Mouse (Mus musculus) myocyte (in vitro differentiated cells): ENCODE data around the gene Serpina16. TPM values are rescaled to one million over a fixed set of nuclear protein-coding genes. Genes with fewer than 3 reads are reported as not detected.
"Not testable (repeated sequence)": the region's sequence is repeated elsewhere in the genome, so short reads cannot be mapped to it uniquely, and the experiment has no call there.

ENCODE experiments used
- H3K27me3 ChIP-seq: one replicate; pipeline ENCODE4 v1.6.1; 2011; ENCODE audit not compliant: control insufficient read depth, insufficient read depth, insufficient read length
- H3K36me3 ChIP-seq: one replicate; pipeline ENCODE4 v1.6.1; 2011; ENCODE audit not compliant: control insufficient read depth, insufficient read depth
- H3K4me2 ChIP-seq: one replicate; pipeline ENCODE4 v1.6.1; 2011; ENCODE audit warnings: low read depth, control low read depth
- H3K4me3 ChIP-seq: one replicate; pipeline ENCODE4 v1.5.1; 2011; ENCODE audit warnings: mild to moderate bottlenecking, control low read depth, moderate library complexity
- H3K79me2 ChIP-seq: one replicate; pipeline ENCODE4 v1.6.1; 2011; ENCODE audit not compliant: control insufficient read depth, insufficient read depth
- H3ac ChIP-seq: one replicate; pipeline ENCODE4 v1.6.1; 2011; ENCODE audit not compliant: control insufficient read depth, insufficient read length
- CEBPB ChIP-seq: IDR thresholded peaks from 2 replicates; pipeline ENCODE4 v1.6.1; 2011; ENCODE audit warnings: mild to moderate bottlenecking, moderate library complexity; ENCODE audit not compliant: poor library complexity, insufficient read depth, severe bottlenecking
- E2F4 ChIP-seq: IDR thresholded peaks from one replicate; pipeline ENCODE4 v1.6.1; 2011; ENCODE audit warnings: mild to moderate bottlenecking, control low read depth, moderate library complexity; ENCODE audit not compliant: insufficient read depth
- MAX ChIP-seq: IDR thresholded peaks from one replicate; pipeline ENCODE4 v1.6.1; 2011; ENCODE audit warnings: low read depth, mild to moderate bottlenecking, control low read depth
- MYOD1 ChIP-seq, 3 experiments: IDR thresholded peaks; one replicate each; pipeline ENCODE4 v1.6.1; 2011; ENCODE audit warnings: control low read depth in 2 of 3, low read depth in 2 of 3, mild to moderate bottlenecking in 2 of 3, moderate library complexity in 1 of 3; ENCODE audit not compliant: insufficient read length in 2 of 3, control insufficient read depth in 1 of 3
- MYOG ChIP-seq, 3 experiments: IDR thresholded peaks; one replicate each; pipeline ENCODE4 v1.6.1; 2011; ENCODE audit warnings: control low read depth in 2 of 3, low read depth in 2 of 3, mild to moderate bottlenecking in 2 of 3; ENCODE audit not compliant: insufficient read length in 2 of 3, control insufficient read depth in 1 of 3, insufficient read depth in 1 of 3
- POLR2A ChIP-seq: IDR thresholded peaks from one replicate; pipeline ENCODE4 v1.6.1; 2011; ENCODE audit warnings: low read depth, mild to moderate bottlenecking, control low read depth, moderate library complexity; ENCODE audit not compliant: insufficient read length
- POLR2AphosphoS2 ChIP-seq: IDR thresholded peaks from one replicate; pipeline ENCODE4 v1.6.1; 2011; ENCODE audit warnings: low read depth, control low read depth; ENCODE audit not compliant: insufficient read length
- REST ChIP-seq: IDR thresholded peaks from one replicate; pipeline ENCODE4 v1.6.1; 2011; ENCODE audit warnings: mild to moderate bottlenecking, control low read depth, moderate library complexity; ENCODE audit not compliant: insufficient read depth, insufficient read length
- SRF ChIP-seq: IDR thresholded peaks from one replicate; pipeline ENCODE4 v1.6.1; 2011; ENCODE audit warnings: low read depth; ENCODE audit not compliant: control insufficient read depth, insufficient read length
- TCF12 ChIP-seq: IDR thresholded peaks from one replicate; pipeline ENCODE4 v1.6.1; 2011; ENCODE audit warnings: mild to moderate bottlenecking, control low read depth; ENCODE audit not compliant: poor library complexity, insufficient read depth, severe bottlenecking
- TCF3 ChIP-seq: IDR thresholded peaks from one replicate; pipeline ENCODE4 v1.6.1; 2011; ENCODE audit warnings: low read depth, control low read depth; ENCODE audit not compliant: insufficient read length
- USF1 ChIP-seq: IDR thresholded peaks from one replicate; pipeline ENCODE4 v1.6.1; 2011; ENCODE audit warnings: low read depth, mild to moderate bottlenecking, control low read depth, moderate library complexity
- polyA plus RNA-seq: library from polyadenylated mRNA; unstranded; fragments of >200 nt; fragmentation: generic; extraction: Trizol; gene quantifications from one replicate; pipeline ENCODE4 v1.2.1, GENCODE M21; 2012; ENCODE audit warnings: missing spikeins

The Serpina16 gene
- polyA plus RNA-seq, 1 experiment: not detected

- H3K79me2 ChIP-seq: no peaks in the 10 kb centered on the region
- TF ChIP-seq MYOG (IDR thresholded peaks at IDR 0.05; ENCODE audit: control insufficient read depth in 1 of 3, insufficient read depth in 1 of 3, insufficient read length in 2 of 3, low read depth in 2 of 3) (no peak), TCF12 (no peak), MAX (no peak), MYOD1 (IDR thresholded peaks at IDR 0.05; ENCODE audit: control insufficient read depth in 1 of 3, insufficient read length in 2 of 3, low read depth in 2 of 3) (no peak), USF1 (no peak), E2F4 (no peak), REST (no peak), TCF3 (no peak), SRF (no peak)
- H3ac ChIP-seq: no peak overlapping the region
- no peaks in the 10 kb centered on the region for H3K27me3 ChIP-seq
- no peak overlapping the region for H3K4me3 ChIP-seq
- H3K36me3 ChIP-seq: no peaks in the 10 kb centered on the region
- H3K4me2 ChIP-seq: no peak overlapping the region
These were observed 9.4 kb upstream of the Serpina16 start for GRCm38 (mm10) chr12:103685386-103685785.

DNA sequence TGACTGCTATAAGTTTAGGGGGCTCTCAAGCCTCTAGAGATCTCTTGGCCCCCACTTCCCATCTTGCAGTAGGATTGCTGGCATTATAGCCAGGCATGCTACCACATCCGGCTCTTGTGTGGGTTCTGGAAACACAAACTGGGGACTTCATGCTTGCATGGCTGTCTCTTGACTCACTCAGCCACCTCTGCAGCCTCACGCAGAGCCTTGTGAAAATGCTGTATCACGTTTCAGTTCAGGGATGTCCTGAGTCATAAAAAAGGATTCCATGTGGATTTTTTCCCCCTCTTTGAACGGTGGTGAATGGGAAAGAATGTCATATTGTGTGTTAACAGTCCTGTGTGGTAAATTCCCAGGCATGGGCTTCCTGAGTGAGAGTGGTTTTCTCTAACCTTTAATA is 7.8 kb upstream of the Serpina16 start:
- Histone ChIP-seq H3K36me3 (no peaks in the 10 kb centered on the region), H3ac (no peak overlapping the region), H3K79me2 (no peaks in the 10 kb centered on the region), H3K27me3 (no peaks in the 10 kb centered on the region), H3K4me2 (peak overlapping the region; percentile 49), H3K4me3 (no peak overlapping the region)
- TF ChIP-seq USF1 (no peak), SRF (no peak), POLR2AphosphoS2 (no peak), MAX (no peak), POLR2A (no peak), TCF12 (no peak), E2F4 (no peak), REST (no peak), CEBPB (no peak), MYOD1 (IDR thresholded peaks at IDR 0.05; ENCODE audit: control insufficient read depth in 1 of 3, insufficient read length in 2 of 3, low read depth in 2 of 3) (no peak), TCF3 (no peak), MYOG (IDR thresholded peaks at IDR 0.05; ENCODE audit: control insufficient read depth in 1 of 3, insufficient read depth in 1 of 3, insufficient read length in 2 of 3, low read depth in 2 of 3) (no peak)

DNA sequence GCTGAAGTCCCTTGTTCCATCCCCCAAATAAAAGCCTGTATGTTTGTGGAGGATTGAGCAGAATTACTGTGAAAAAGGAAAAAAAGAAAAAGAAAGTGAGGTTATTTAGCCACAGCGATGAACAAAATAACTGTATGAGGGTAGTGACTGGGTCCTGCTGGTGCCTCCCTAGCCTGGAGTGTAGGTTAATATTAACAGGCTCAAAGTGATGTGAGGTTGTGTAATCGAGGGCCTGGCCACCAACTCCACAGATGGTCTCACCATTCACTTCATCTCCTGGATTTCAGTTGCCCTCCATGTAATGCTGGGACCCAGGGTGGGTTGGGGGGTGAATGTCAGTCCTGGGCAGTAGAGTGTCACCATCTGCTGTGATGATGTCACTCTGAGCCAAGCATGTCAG is 5.8 kb upstream of the Serpina16 start:
- H3K4me3 ChIP-seq: no peak overlapping the region
- no peaks in the 10 kb centered on the region for H3K36me3 ChIP-seq
- H3K27me3 ChIP-seq: no peaks in the 10 kb centered on the region
- H3ac ChIP-seq: no peak overlapping the region
- H3K79me2 ChIP-seq: no peaks in the 10 kb centered on the region
- no peak overlapping the region for H3K4me2 ChIP-seq
- TF ChIP-seq POLR2AphosphoS2 (no peak), MYOD1 (IDR thresholded peaks at IDR 0.05; ENCODE audit: control insufficient read depth in 1 of 3, insufficient read length in 2 of 3, low read depth in 2 of 3) (no peak), TCF12 (no peak), POLR2A (no peak), E2F4 (no peak), SRF (no peak), CEBPB (no peak), REST (no peak), USF1 (no peak), MYOG (IDR thresholded peaks at IDR 0.05; ENCODE audit: control insufficient read depth in 1 of 3, insufficient read depth in 1 of 3, insufficient read length in 2 of 3, low read depth in 2 of 3) (no peak), MAX (no peak), TCF3 (no peak)

- TF ChIP-seq MYOG (IDR thresholded peaks at IDR 0.05; ENCODE audit: control insufficient read depth in 1 of 3, insufficient read depth in 1 of 3, insufficient read length in 2 of 3, low read depth in 2 of 3): no peak
- TF ChIP-seq MYOD1 (IDR thresholded peaks at IDR 0.05; ENCODE audit: control insufficient read depth in 1 of 3, insufficient read length in 2 of 3, low read depth in 2 of 3): no peak
- no peak for TF ChIP-seq POLR2A
- TF ChIP-seq POLR2AphosphoS2: no peak
- no peak overlapping the region for H3K4me3 ChIP-seq
- H3K27me3 ChIP-seq: no peaks in the 10 kb centered on the region
- H3K79me2 ChIP-seq: no peaks in the 10 kb centered on the region
- no peaks in the 10 kb centered on the region for H3K36me3 ChIP-seq
- no peak overlapping the region for H3ac ChIP-seq
- no peak overlapping the region for H3K4me2 ChIP-seq
These were observed 5.2 kb upstream of the Serpina16 start for GRCm38 (mm10) chr12:103681169-103681568.

GRCm38 (mm10) chr12:103679853-103680252 is 3.9 kb upstream of the Serpina16 start:
- H3K27me3 ChIP-seq, H3ac ChIP-seq, H3K79me2 ChIP-seq, H3K4me3 ChIP-seq, H3K36me3 ChIP-seq, H3K4me2 ChIP-seq: not testable (repeated sequence)
